Mouse (Mus musculus) cerebellum, adult 2 months (tissue): Measurements from ENCODE around the gene Gm7271.

ENCODE experiments used
- CTCF ChIP-seq: fragments of 200-500 bp; IDR thresholded peaks from 2 replicates; pipeline ENCODE4 v1.5.1; 2011; ENCODE audit warnings: low read depth, mild to moderate bottlenecking, control low read depth, low read length, moderate library complexity, borderline replicate concordance; ENCODE audit not compliant: insufficient read depth
- POLR2A ChIP-seq: fragments of 200-500 bp; IDR thresholded peaks from 2 replicates; pipeline ENCODE4 v1.6.1; 2011; ENCODE audit warnings: low read length, control low read depth, borderline replicate concordance; ENCODE audit not compliant: insufficient read depth

DNA sequence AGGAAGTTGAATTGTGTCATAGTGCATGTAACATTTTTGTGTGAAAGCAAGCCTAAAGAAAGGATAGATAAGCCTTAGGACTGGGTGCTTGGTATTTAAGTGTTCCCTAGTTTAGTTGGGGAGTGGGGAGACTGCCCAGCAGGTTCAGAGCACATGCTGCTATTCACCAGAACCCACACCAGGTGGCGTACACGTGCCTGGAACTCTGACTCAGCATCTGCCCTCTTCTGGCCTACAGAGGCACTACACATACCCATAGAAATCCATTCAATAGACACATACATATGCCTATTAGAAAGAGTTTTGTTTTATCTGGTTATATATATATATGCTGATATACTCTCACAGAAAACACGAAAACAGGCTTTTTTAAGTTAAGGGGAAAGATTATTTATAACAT is 81.5 kb downstream of the Gm7271 start:
- no peak for TF ChIP-seq POLR2A
- TF ChIP-seq CTCF = peak; percentile 85
